Mouse (Mus musculus): ENCODE data around the gene Ptprc. TPM values are rescaled to one million over a fixed set of nuclear protein-coding genes. Genes with fewer than 3 reads are reported as not detected.

Ptprc gene
- polyA plus RNA-seq, 1 experiment from 2014 or later = 3.4 TPM

GRCm38 (mm10) chr1:138145571-138145970, 29.9 kb downstream of the Ptprc start:
- Histone ChIP-seq H3K27me3 (no peaks in the 10 kb centered on the region), H3K27ac (replicated peaks) (no peak overlapping the region), H3K4me2 (replicated peaks) (no peak overlapping the region), H3K36me3 (no peaks in the 10 kb centered on the region), H3K9ac (no peak overlapping the region), H3K9me3 (replicated peaks) (no peaks in the 10 kb centered on the region), H3K4me1 (no peaks in the 10 kb centered on the region), H3K4me3 (replicated peaks) (no peak overlapping the region)
- ATAC-seq (ENCODE audit: insufficient number of reproducible peaks, low FRiP score, low TSS enrichment, low read depth) = no peak
- 15% methylated on average over 2 of the region's 2 CpGs for whole genome bisulfite sequencing

GRCm38 (mm10) chr1:138145148-138145547, 30.4 kb downstream of the Ptprc start:
- 73% methylated on average over 3 of the region's 3 CpGs for WGBS
- no peak overlapping the region for H3K4me2 ChIP-seq (replicated peaks)
- no peaks in the 10 kb centered on the region for H3K36me3 ChIP-seq
- H3K27ac ChIP-seq (replicated peaks) = no peak overlapping the region
- H3K4me1 ChIP-seq = no peaks in the 10 kb centered on the region
- no peak overlapping the region for H3K9ac ChIP-seq
- H3K27me3 ChIP-seq = no peaks in the 10 kb centered on the region
- H3K4me3 ChIP-seq (replicated peaks) = no peak overlapping the region
- H3K9me3 ChIP-seq (replicated peaks) = no peaks in the 10 kb centered on the region
- no peak for ATAC-seq (ENCODE audit: insufficient number of reproducible peaks, low FRiP score, low TSS enrichment, low read depth)

- H3K27me3 ChIP-seq = no peaks in the 10 kb centered on the region
- H3K4me1 ChIP-seq = no peaks in the 10 kb centered on the region
- H3K9ac ChIP-seq = no peak overlapping the region
- no peaks in the 10 kb centered on the region for H3K9me3 ChIP-seq (replicated peaks)
- no peak for ATAC-seq (ENCODE audit: insufficient number of reproducible peaks, low FRiP score, low TSS enrichment, low read depth)
- H3K4me2 ChIP-seq (replicated peaks) = no peak overlapping the region
- 83% methylated on average over 5 of the region's 5 CpGs for WGBS
- H3K4me3 ChIP-seq (replicated peaks) = no peak overlapping the region
- H3K36me3 ChIP-seq = no peaks in the 10 kb centered on the region
- H3K27ac ChIP-seq (replicated peaks) = no peak overlapping the region
Observed at GRCm38 (mm10) chr1:138144365-138144764, 31.1 kb downstream of the Ptprc start.

- Histone ChIP-seq H3K9me3 (replicated peaks) (no peaks in the 10 kb centered on the region), H3K9ac (no peak overlapping the region), H3K4me3 (replicated peaks) (no peak overlapping the region), H3K27me3 (no peaks in the 10 kb centered on the region), H3K4me1 (no peaks in the 10 kb centered on the region), H3K36me3 (no peaks in the 10 kb centered on the region), H3K4me2 (replicated peaks) (no peak overlapping the region), H3K27ac (replicated peaks) (no peak overlapping the region)
- 85% methylated on average over 4 of the region's 4 CpGs for WGBS
- ATAC-seq (ENCODE audit: insufficient number of reproducible peaks, low FRiP score, low TSS enrichment, low read depth) = no peak
Observed at GRCm38 (mm10) chr1:138140769-138141168, 34.7 kb downstream of the Ptprc start.

- Histone ChIP-seq H3K4me3 (replicated peaks) (no peak overlapping the region), H3K9me3 (replicated peaks) (no peaks in the 10 kb centered on the region), H3K36me3 (no peaks in the 10 kb centered on the region), H3K4me1 (no peaks in the 10 kb centered on the region), H3K27ac (replicated peaks) (no peak overlapping the region), H3K9ac (no peak overlapping the region), H3K27me3 (no peaks in the 10 kb centered on the region), H3K4me2 (replicated peaks) (no peak overlapping the region)
- 88% methylated on average over 4 of the region's 4 CpGs for WGBS
- ATAC-seq (ENCODE audit: insufficient number of reproducible peaks, low FRiP score, low TSS enrichment, low read depth) = no peak
Observed at GRCm38 (mm10) chr1:138137696-138138095, 37.8 kb downstream of the Ptprc start.

- H3K27me3 ChIP-seq = no peaks in the 10 kb centered on the region
- no peak overlapping the region for H3K9ac ChIP-seq
- ATAC-seq (ENCODE audit: insufficient number of reproducible peaks, low FRiP score, low TSS enrichment, low read depth) = no peak
- no peak overlapping the region for H3K27ac ChIP-seq (replicated peaks)
- no peaks in the 10 kb centered on the region for H3K4me1 ChIP-seq
- H3K36me3 ChIP-seq = no peaks in the 10 kb centered on the region
- WGBS = 91% methylated on average over 6 of the region's 6 CpGs
- no peak overlapping the region for H3K4me3 ChIP-seq (replicated peaks)
- no peaks in the 10 kb centered on the region for H3K9me3 ChIP-seq (replicated peaks)
- no peak overlapping the region for H3K4me2 ChIP-seq (replicated peaks)
Observed at GRCm38 (mm10) chr1:138137024-138137577, 38.4 kb downstream of the Ptprc start.

- Histone ChIP-seq H3K36me3 (no peaks in the 10 kb centered on the region), H3K9me3 (replicated peaks) (no peaks in the 10 kb centered on the region), H3K9ac (no peak overlapping the region), H3K4me2 (replicated peaks) (peak overlapping the region; percentile 41), H3K4me1 (no peaks in the 10 kb centered on the region), H3K27me3 (no peaks in the 10 kb centered on the region), H3K27ac (replicated peaks) (no peak overlapping the region), H3K4me3 (replicated peaks) (peak overlapping the region; percentile 28)
- WGBS = 26% methylated on average over 17 of the region's 17 CpGs
- ATAC-seq (ENCODE audit: insufficient number of reproducible peaks, low FRiP score, low TSS enrichment, low read depth) = no peak
Observed at GRCm38 (mm10) chr1:138136373-138136779, 39.1 kb downstream of the Ptprc start.

GRCm38 (mm10) chr1:138135637-138136372, 39.7 kb downstream of the Ptprc start:
- Histone ChIP-seq H3K27ac (replicated peaks) (no peak overlapping the region), H3K27me3 (no peaks in the 10 kb centered on the region), H3K36me3 (no peaks in the 10 kb centered on the region), H3K4me2 (replicated peaks) (peak overlapping the region; percentile 41), H3K4me1 (no peaks in the 10 kb centered on the region), H3K4me3 (replicated peaks) (peak overlapping the region; percentile 28), H3K9ac (no peak overlapping the region), H3K9me3 (replicated peaks) (no peaks in the 10 kb centered on the region)
- no peak for ATAC-seq (ENCODE audit: insufficient number of reproducible peaks, low FRiP score, low TSS enrichment, low read depth)
- 62% methylated on average over 9 of the region's 9 CpGs for WGBS

GRCm38 (mm10) chr1:138135117-138135516, 40.4 kb downstream of the Ptprc start:
- H3K4me1 ChIP-seq = no peaks in the 10 kb centered on the region
- ATAC-seq (ENCODE audit: insufficient number of reproducible peaks, low FRiP score, low TSS enrichment, low read depth) = no peak
- H3K9me3 ChIP-seq (replicated peaks) = no peaks in the 10 kb centered on the region
- no peak overlapping the region for H3K4me3 ChIP-seq (replicated peaks)
- no peak overlapping the region for H3K27ac ChIP-seq (replicated peaks)
- no peak overlapping the region for H3K4me2 ChIP-seq (replicated peaks)
- no peak overlapping the region for H3K9ac ChIP-seq
- H3K36me3 ChIP-seq = no peaks in the 10 kb centered on the region
- H3K27me3 ChIP-seq = no peaks in the 10 kb centered on the region

- Histone ChIP-seq H3K27me3 (no peaks in the 10 kb centered on the region), H3K4me1 (no peaks in the 10 kb centered on the region), H3K9ac (no peak overlapping the region), H3K27ac (replicated peaks) (no peak overlapping the region), H3K9me3 (replicated peaks) (no peaks in the 10 kb centered on the region), H3K36me3 (no peaks in the 10 kb centered on the region), H3K4me3 (replicated peaks) (no peak overlapping the region), H3K4me2 (replicated peaks) (no peak overlapping the region)
- ATAC-seq (ENCODE audit: insufficient number of reproducible peaks, low FRiP score, low TSS enrichment, low read depth) = no peak
- 83% methylated on average over 6 of the region's 6 CpGs for WGBS
Observed at GRCm38 (mm10) chr1:138134324-138134723, 41.2 kb downstream of the Ptprc start.

GRCm38 (mm10) chr1:138131739-138132138, 43.8 kb downstream of the Ptprc start:
- no peak for ATAC-seq (ENCODE audit: insufficient number of reproducible peaks, low FRiP score, low TSS enrichment, low read depth)
- Histone ChIP-seq H3K27me3 (no peaks in the 10 kb centered on the region), H3K9ac (no peak overlapping the region), H3K27ac (replicated peaks) (no peak overlapping the region), H3K4me2 (replicated peaks) (no peak overlapping the region), H3K9me3 (replicated peaks) (no peaks in the 10 kb centered on the region), H3K4me1 (no peaks in the 10 kb centered on the region), H3K4me3 (replicated peaks) (no peak overlapping the region), H3K36me3 (no peaks in the 10 kb centered on the region)
- WGBS = 63% methylated on average over 2 of the region's 2 CpGs

GRCm38 (mm10) chr1:138130145-138130544, 45.4 kb downstream of the Ptprc start:
- no peaks in the 10 kb centered on the region for H3K27me3 ChIP-seq
- H3K4me2 ChIP-seq (replicated peaks) = no peak overlapping the region
- no peak for ATAC-seq (ENCODE audit: insufficient number of reproducible peaks, low FRiP score, low TSS enrichment, low read depth)
- H3K9ac ChIP-seq = no peak overlapping the region
- no peaks in the 10 kb centered on the region for H3K9me3 ChIP-seq (replicated peaks)
- H3K36me3 ChIP-seq = no peaks in the 10 kb centered on the region
- H3K4me3 ChIP-seq (replicated peaks) = no peak overlapping the region
- no peak overlapping the region for H3K27ac ChIP-seq (replicated peaks)
- 21% methylated on average over 4 of the region's 4 CpGs for WGBS
- no peaks in the 10 kb centered on the region for H3K4me1 ChIP-seq

Measured in embryonic facial prominence, embryonic 15.5 days (tissue).